Mouse (Mus musculus): Measurements from ENCODE around the gene Ifi35. TPM values are rescaled to one million over a fixed set of nuclear protein-coding genes. Genes with fewer than 3 reads are reported as not detected.

Ifi35 gene
- polyA plus RNA-seq (2012; rRNA removed), result 44.3 and 53.1 TPM in 2 replicates

- peak; percentile 88; the same call in 1 of the 2 replicates for TF ChIP-seq POLR2A (IDR thresholded peaks at IDR 0.05; ENCODE audit: low read depth, low read length)
- TF ChIP-seq CTCF (IDR thresholded peaks at IDR 0.05; ENCODE audit: extremely low read depth, insufficient read depth, insufficient read length, insufficient replicate concordance), result no peak
- H3K27me3 ChIP-seq (ENCODE audit: control insufficient read depth, insufficient read depth, low read length), result no peaks in the 10 kb centered on the region
- H3K4me3 ChIP-seq (ENCODE audit: extremely low read depth, insufficient read depth, insufficient read length), result peak within 1 kb of the TSS; percentile 83
- DNase-seq (ENCODE audit: low read depth in 1 of 2, low spot score in 2 of 2), result peak; percentile 70 to 75
- 1% methylated on average over 10 of the region's 10 CpGs for WGBS
- peaks cover 14% of the 10 kb centered on the region for H3K36me3 ChIP-seq (ENCODE audit: control insufficient read depth, insufficient read depth, low read length)
- peak within 1 kb of the TSS; percentile 92 for H3K27ac ChIP-seq (ENCODE audit: insufficient read depth, low read length)
- peaks cover 6% of the 10 kb centered on the region; the same call in 1 of the 2 replicates for H3K4me1 ChIP-seq (ENCODE audit: control insufficient read depth, insufficient read depth, insufficient read length)
Observed at GRCm38 (mm10) chr11:101448274-101448746, at the start of gene Ifi35. Gene Ifi35 (plus strand): TSS chr11:101448407.

- Histone ChIP-seq H3K27ac (ENCODE audit: insufficient read depth, low read length) (no peak overlapping the region), H3K36me3 (ENCODE audit: control insufficient read depth, insufficient read depth, low read length) (peaks cover 8% of the 10 kb centered on the region), H3K4me3 (ENCODE audit: extremely low read depth, insufficient read depth, insufficient read length) (no peak overlapping the region), H3K4me1 (ENCODE audit: control insufficient read depth, insufficient read depth, insufficient read length) (peaks cover 5% of the 10 kb centered on the region; the same call in 1 of the 2 replicates), H3K27me3 (ENCODE audit: control insufficient read depth, insufficient read depth, low read length) (no peaks in the 10 kb centered on the region)
- WGBS, result 91% methylated on average over 2 of the region's 2 CpGs
- TF ChIP-seq POLR2A (IDR thresholded peaks at IDR 0.05; ENCODE audit: low read depth, low read length), result no peak
- no peak for TF ChIP-seq CTCF (IDR thresholded peaks at IDR 0.05; ENCODE audit: extremely low read depth, insufficient read depth, insufficient read length, insufficient replicate concordance)
- no peak for DNase-seq (ENCODE audit: low read depth in 1 of 2, low spot score in 2 of 2)
Observed at GRCm38 (mm10) chr11:101415306-101415705, 32.9 kb upstream of the Ifi35 start.

GRCm38 (mm10) chr11:101416433-101417100, 31.6 kb upstream of the Ifi35 start:
- TF ChIP-seq POLR2A (IDR thresholded peaks at IDR 0.05; ENCODE audit: low read depth, low read length) (no peak), CTCF (IDR thresholded peaks at IDR 0.05; ENCODE audit: extremely low read depth, insufficient read depth, insufficient read length, insufficient replicate concordance) (no peak)
- H3K27me3 ChIP-seq (ENCODE audit: control insufficient read depth, insufficient read depth, low read length), result no peaks in the 10 kb centered on the region
- 1% methylated on average over 11 of the region's 11 CpGs for WGBS
- no peak for DNase-seq (ENCODE audit: low read depth in 1 of 2, low spot score in 2 of 2)
- H3K27ac ChIP-seq (ENCODE audit: insufficient read depth, low read length), result no peak overlapping the region
- H3K4me1 ChIP-seq (ENCODE audit: control insufficient read depth, insufficient read depth, insufficient read length), result peaks cover 5% of the 10 kb centered on the region; the same call in 1 of the 2 replicates
- peak overlapping the region; percentile 99 for H3K4me3 ChIP-seq (ENCODE audit: extremely low read depth, insufficient read depth, insufficient read length)
- H3K36me3 ChIP-seq (ENCODE audit: control insufficient read depth, insufficient read depth, low read length), result no peaks in the 10 kb centered on the region; the same call in 1 of the 2 replicates

GRCm38 (mm10) chr11:101417101-101417855, 30.9 kb upstream of the Ifi35 start, which contains the start of gene Aarsd1:
Gene Aarsd1 (minus strand): TSS chr11:101417615.
- peak within 1 kb of the TSS; percentile 99 for H3K4me3 ChIP-seq (ENCODE audit: extremely low read depth, insufficient read depth, insufficient read length)
- H3K27me3 ChIP-seq (ENCODE audit: control insufficient read depth, insufficient read depth, low read length), result no peaks in the 10 kb centered on the region
- H3K4me1 ChIP-seq (ENCODE audit: control insufficient read depth, insufficient read depth, insufficient read length), result peaks cover 5% of the 10 kb centered on the region; the same call in 1 of the 2 replicates
- H3K36me3 ChIP-seq (ENCODE audit: control insufficient read depth, insufficient read depth, low read length), result no peaks in the 10 kb centered on the region; the same call in 1 of the 2 replicates
- WGBS, result under 1% methylated on average over 45 of the region's 45 CpGs
- DNase-seq (ENCODE audit: low read depth in 1 of 2, low spot score in 2 of 2), result peak; percentile 54 to 86
- H3K27ac ChIP-seq (ENCODE audit: insufficient read depth, low read length), result peak within 1 kb of the TSS; percentile 49; the same call in 1 of the 2 replicates
- TF ChIP-seq CTCF (IDR thresholded peaks at IDR 0.05; ENCODE audit: extremely low read depth, insufficient read depth, insufficient read length, insufficient replicate concordance) (no peak), POLR2A (IDR thresholded peaks at IDR 0.05; ENCODE audit: low read depth, low read length) (peak; percentile 35)

- Histone ChIP-seq H3K36me3 (ENCODE audit: control insufficient read depth, insufficient read depth, low read length) (no peaks in the 10 kb centered on the region), H3K4me1 (ENCODE audit: control insufficient read depth, insufficient read depth, insufficient read length) (peaks cover 7% of the 10 kb centered on the region; the same call in 1 of the 2 replicates), H3K27me3 (ENCODE audit: control insufficient read depth, insufficient read depth, low read length) (no peaks in the 10 kb centered on the region), H3K27ac (ENCODE audit: insufficient read depth, low read length) (no peak overlapping the region), H3K4me3 (ENCODE audit: extremely low read depth, insufficient read depth, insufficient read length) (no peak overlapping the region)
- WGBS, result 84% methylated on average over 6 of the region's 6 CpGs
- DNase-seq (ENCODE audit: low read depth in 1 of 2, low spot score in 2 of 2), result no peak
- TF ChIP-seq CTCF (IDR thresholded peaks at IDR 0.05; ENCODE audit: extremely low read depth, insufficient read depth, insufficient read length, insufficient replicate concordance), result no peak
- TF ChIP-seq POLR2A (IDR thresholded peaks at IDR 0.05; ENCODE audit: low read depth, low read length), result no peak
Observed at GRCm38 (mm10) chr11:101418991-101419390, 29.2 kb upstream of the Ifi35 start.

- no peak overlapping the region for H3K4me3 ChIP-seq (ENCODE audit: extremely low read depth, insufficient read depth, insufficient read length)
- peaks cover 11% of the 10 kb centered on the region; the same call in 1 of the 2 replicates for H3K4me1 ChIP-seq (ENCODE audit: control insufficient read depth, insufficient read depth, insufficient read length)
- H3K36me3 ChIP-seq (ENCODE audit: control insufficient read depth, insufficient read depth, low read length), result no peaks in the 10 kb centered on the region
- H3K27me3 ChIP-seq (ENCODE audit: control insufficient read depth, insufficient read depth, low read length), result no peaks in the 10 kb centered on the region
- TF ChIP-seq POLR2A (IDR thresholded peaks at IDR 0.05; ENCODE audit: low read depth, low read length), result no peak
- no peak for TF ChIP-seq CTCF (IDR thresholded peaks at IDR 0.05; ENCODE audit: extremely low read depth, insufficient read depth, insufficient read length, insufficient replicate concordance)
- 82% methylated on average over 3 of the region's 3 CpGs for WGBS
- DNase-seq (ENCODE audit: low read depth in 1 of 2, low spot score in 2 of 2), result no peak
- H3K27ac ChIP-seq (ENCODE audit: insufficient read depth, low read length), result no peak overlapping the region
Observed at GRCm38 (mm10) chr11:101419610-101420009, 28.6 kb upstream of the Ifi35 start.

Measured in spleen, adult 2 months (tissue).